ENCODE assay signal across 8 mouse cellular contexts in the genomic region with DNA sequence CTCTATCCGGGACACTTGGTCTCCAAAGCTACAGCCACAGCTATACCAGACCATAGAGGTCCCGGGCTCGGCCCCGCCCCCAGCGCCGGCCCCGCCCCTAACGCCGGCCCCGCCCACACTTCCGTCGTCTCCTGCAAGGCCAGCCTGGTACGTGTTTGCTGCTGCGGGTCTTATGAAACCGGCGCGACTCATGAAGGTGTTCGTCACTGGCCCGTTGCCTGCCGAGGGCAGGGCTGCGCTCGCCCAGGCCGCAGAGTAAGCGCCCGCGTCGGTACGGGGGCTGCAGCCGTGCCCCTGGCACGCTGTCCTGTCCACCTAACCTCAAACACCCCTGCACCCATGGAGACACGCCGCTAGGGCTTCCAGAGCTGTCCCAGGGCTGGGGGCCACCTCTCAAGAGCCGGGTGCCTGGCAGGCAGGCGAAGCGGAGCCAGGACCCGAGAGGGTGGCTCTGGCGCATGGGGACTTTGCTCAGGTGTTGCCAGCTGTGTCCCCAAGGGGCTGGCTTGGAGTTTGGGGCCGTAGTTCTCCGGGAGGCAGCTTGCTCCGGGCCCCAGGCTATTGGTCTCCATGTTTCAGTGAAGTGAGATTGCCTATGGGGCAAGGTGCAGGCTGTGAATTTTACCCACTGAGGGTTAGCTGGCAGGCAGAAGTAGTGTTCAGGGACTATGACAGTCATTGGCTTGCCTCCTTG. TPM values are rescaled to one million over a fixed set of nuclear protein-coding genes. Genes with fewer than 3 reads are reported as not detected.
DNase-seq lines count a peak whose midpoint lies in the region; ATAC-seq lines count a peak whose summit lies in the region.

A gene (plus strand): TSS at position 116 of the 694 bp plus-strand sequence.

- peak within 1 kb of the TSS; percentile 72 for H3K4me3 ChIP-seq in hindbrain, embryonic 12.5 days

- H3K4me1 ChIP-seq in hindbrain, embryonic 12.5 days = peaks cover 22% of the 10 kb centered on the region

- H3K4me2 ChIP-seq in hindbrain, embryonic 12.5 days (replicated peaks) = peak within 1 kb of the TSS; percentile 95

- H3K36me3 ChIP-seq in hindbrain, embryonic 12.5 days = no peaks in the 10 kb centered on the region

- peak within 1 kb of the TSS; percentile 81 for H3K9ac ChIP-seq in hindbrain, embryonic 12.5 days

- peak; percentile 85 for DNase-seq in MN1 (ENCODE audit: low spot score)
- peak; percentile 76 for DNase-seq in cerebellum, adult 9-10 months
- DNase-seq in frontal cortex, postnatal 10 days (ENCODE audit: low spot score in 2 of 2) = peak; percentile 41 to 58
- DNase-seq in layer of hippocampus, postnatal 14 days (ENCODE audit: low spot score in 2 of 2) = peak; percentile 44 to 61
- peak; percentile 84 for DNase-seq in lung, postnatal 14 days
- peak; percentile 63 for DNase-seq in retina, adult 2 months (ENCODE audit: low read depth, low spot score)
- DNase-seq in thymus, postnatal 36 days = peak; percentile 81 to 82

- no peaks in the 10 kb centered on the region for H3K27me3 ChIP-seq in hindbrain, embryonic 12.5 days

- H3K27ac ChIP-seq in hindbrain, embryonic 12.5 days = peak within 1 kb of the TSS; percentile 70

- ATAC-seq in hindbrain, embryonic 12.5 days (ENCODE audit: low FRiP score) = peak; percentile 89

- H3K9me3 ChIP-seq in hindbrain, embryonic 12.5 days (replicated peaks) = no peaks in the 10 kb centered on the region

- 1% methylated on average over 39 of the region's 40 CpGs for WGBS in hindbrain, embryonic 12.5 days

RNA-seq across cellular contexts. Expression of the gene that starts here (rescaled TPM):
- 38.1 and 43.2 TPM in 2 replicates for polyA plus RNA-seq in hindbrain, embryonic 12.5 days (2016; fragmentation: Nextera tagmentation; extraction: Ambion mirVana)
- 10 to 100 TPM; 18.7 to 21.3 TPM for total RNA-seq in layer of hippocampus, postnatal 14 days (2021)

Comparison
In these comparisons a context has a peak if more than half of its experiments do, and no peak if none do; other contexts are left out.
1. Peak in every context shown above with its lines: DNase-seq, ATAC-seq, H3K4me3 ChIP-seq and H3K27ac ChIP-seq.